Mouse (Mus musculus): ENCODE data around the gene Hsd3b6. TPM values are rescaled to one million over a fixed set of nuclear protein-coding genes. Genes with fewer than 3 reads are reported as not detected.
"Not testable (repeated sequence)": the region's sequence is repeated elsewhere in the genome, so short reads cannot be mapped to it uniquely, and the experiment has no call there.

Gene Hsd3b6
- not detected for total RNA-seq (2021)

DNA sequence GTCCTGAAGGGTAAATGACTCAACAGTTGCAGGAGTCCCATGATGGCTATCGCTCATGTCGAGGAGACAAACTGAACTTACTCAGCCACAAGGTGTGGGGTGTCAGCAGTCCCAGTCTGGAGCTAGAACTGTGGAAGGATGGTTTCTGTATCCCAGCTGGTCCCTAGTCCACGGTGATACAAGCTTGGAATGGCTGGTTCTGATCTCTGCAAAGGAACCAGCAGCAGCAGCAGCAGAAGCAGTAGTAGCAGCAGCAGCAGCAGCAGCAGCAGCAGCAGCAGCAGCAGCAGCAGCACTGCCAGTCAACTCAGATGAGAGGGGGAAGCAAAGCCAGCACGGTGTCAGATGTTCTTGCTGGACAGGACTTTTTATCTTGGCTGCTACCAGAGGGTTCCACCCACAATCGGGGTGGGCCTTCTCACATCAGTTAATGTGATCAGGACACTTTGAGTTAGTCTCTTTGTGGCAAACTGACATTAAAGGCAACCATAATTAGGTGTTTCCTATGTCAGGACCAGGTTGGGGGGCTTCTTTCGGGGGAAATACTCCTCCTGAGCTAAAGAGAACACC, at the start of gene Hsd3b6:
Hsd3b6 (minus strand) TSS at position 343 of the 570 bp plus-strand sequence.
- intact Hi-C loops (cut with DNase I), result no loop called here
- DNase-seq, result no peak

DNA sequence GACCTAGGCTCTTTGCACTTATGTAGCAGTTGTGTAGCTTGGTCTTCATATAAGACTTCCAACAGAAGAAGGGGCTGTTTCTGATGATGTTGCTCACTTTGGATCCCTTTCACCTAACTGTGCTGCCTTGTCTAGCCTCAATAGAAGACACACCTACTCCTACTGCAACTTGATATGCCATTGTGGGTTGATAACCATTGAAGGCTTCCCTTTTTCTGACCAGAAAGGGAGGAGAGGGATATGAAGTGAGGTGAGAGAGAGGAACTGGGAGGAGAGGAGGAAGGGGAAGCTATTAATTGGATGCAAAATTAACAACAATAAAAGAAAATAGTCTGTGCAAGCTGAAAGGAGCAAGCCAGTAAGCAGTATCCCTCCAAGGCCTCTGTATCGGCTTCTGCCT, 48.6 kb upstream of the Hsd3b6 start:
- intact Hi-C loops (cut with DNase I), result no loop called here

DNA sequence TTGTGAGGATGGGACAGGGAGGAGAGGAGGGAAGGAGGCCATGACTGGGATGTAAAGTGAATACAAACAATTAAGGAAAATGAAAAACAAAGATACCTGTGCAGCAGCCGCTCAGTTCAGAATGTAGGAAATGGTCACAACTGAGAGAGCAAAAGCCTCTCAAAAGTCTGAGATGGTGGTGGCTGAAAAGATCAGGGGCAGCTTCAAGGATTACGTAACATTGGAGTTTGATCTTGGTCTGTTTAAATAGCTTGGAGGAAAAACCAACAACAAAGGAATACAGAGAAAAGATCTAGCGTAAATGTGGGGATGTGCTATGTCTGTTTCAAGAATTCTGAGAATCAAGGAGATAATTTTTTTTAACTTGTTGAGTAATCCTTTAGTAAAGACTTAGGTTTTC, 45.3 kb upstream of the Hsd3b6 start, which contains the start of gene Hsd3b1:
Hsd3b1 (minus strand) TSS at position 219 of the 400 bp plus-strand sequence.
- DNase-seq, result no peak
- intact Hi-C loops (cut with DNase I), result no loop called here

More for the DNA sequence above, 48.6 kb upstream of the Hsd3b6 start:
- DNase-seq, result no peak

DNA sequence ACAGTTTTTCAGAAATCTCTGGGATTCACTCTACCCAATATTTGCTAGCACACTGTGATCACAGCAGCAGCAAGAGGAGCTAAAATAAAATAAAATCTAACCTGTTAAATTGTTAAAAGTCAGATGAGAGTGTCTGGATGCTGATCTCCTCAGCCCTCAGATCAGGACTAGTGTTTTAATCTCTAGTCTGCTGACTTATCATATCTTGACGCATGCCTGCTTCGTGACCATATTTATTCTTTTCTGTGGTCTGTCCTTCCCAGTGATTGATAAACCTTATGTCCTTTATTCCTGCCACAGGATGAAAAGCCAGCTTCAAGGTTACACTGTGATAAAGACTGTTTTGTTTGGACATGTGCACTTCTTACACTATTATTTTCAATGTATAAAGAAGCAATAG, 43.8 kb upstream of the Hsd3b6 start:
- intact Hi-C loops (cut with DNase I), result no loop called here
- DNase-seq, result no peak

DNA sequence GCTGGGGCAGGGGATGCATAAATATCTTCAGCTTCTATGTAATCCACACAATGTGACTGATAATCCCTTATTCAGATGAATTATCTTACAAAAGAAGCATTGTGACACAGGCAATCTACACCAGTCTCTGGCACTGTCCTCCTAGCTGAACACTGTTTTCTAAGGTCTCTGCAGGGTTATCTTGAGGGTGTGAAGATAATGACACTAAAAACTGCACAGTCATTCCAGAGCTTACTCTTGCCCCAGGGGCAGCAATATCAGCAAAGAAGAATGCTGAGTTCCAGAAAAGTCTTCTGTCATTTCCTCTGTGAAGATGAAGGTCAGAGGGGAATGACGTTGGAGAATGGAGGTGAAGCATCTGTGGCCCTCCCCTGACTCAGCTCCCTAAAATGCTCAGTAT, 42.6 kb upstream of the Hsd3b6 start:
- no peak for DNase-seq
- intact Hi-C loops (cut with DNase I), result no loop called here

DNA sequence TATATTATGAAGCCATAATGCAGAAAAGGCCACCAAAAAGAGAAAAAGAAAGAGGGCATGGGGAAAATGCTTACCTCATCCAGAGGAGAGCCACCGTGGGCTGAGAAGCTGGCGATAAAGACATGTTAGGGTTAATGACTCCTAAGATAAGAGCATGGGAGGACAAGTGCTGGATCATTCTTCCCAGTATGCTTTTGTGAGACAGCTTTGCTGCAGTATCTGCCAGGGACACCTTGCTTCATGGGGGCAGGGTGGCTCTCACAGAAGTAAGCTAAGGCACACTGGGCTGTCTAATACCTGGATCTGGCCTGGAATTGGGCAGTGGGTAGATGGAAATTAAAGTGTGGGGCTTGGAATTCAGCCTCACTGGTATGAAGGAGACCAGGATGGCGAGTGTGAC, 40.9 kb upstream of the Hsd3b6 start:
- intact Hi-C loops (cut with DNase I), result no loop called here
- no peak for DNase-seq

DNA sequence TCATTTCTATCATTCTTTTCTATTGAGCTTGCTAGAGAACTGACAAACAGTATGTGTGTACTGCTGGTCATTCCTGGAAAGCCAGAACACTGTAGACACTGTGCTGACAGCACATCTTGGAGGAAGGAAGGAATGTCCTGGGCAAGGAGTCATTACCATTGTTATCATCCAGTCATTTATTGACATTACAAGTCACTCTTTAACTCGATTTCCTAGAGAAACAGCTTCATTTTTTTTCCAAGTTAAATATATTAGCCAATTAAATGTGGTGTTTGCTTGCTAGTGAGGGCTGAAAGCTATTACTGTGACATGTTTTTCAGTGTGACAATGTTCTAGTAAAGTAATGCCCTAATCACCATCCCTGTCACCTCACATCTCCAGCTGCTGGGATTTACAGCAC, 39.4 kb upstream of the Hsd3b6 start:
- intact Hi-C loops (cut with DNase I), result no loop called here
- no peak for DNase-seq

DNA sequence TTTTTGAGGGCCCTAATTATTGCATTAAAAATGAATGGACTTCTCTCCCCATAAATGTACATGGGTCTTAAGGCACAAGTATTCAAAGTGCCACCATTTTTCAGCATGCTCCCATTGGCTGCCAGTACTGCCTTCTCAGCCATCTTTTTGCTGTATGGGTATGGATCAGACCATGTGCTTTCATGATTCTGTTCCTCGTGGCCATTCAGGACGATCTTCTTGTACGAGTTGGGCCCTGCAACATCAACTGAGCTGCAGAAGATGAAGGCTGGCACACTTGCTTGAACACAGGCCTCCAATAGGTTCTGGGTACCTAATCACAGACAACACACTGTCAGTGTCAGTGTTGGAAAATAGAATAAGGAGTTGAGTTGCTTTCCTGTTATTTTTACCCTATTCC, 38.8 kb upstream of the Hsd3b6 start:
- intact Hi-C loops (cut with DNase I), result no loop called here
- no peak for DNase-seq

DNA sequence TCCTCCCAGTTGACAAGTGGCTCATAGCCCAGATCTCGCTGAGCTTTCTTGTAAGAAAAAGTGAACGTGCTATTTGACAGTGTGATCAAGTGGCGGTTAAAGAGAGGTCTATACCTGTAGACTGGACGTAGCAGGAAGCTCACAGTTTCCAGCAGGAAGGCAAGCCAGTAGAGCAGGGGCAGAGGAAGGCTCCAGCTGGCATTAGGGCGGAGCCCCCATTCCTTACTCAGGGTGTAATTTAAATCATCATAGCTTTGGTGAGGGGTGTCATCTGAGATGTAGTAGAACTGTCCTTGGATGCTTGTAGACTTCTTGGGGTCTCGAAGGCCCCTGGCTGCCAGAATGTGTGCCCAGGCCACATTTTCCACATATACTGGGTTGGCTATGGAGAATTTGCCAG, 38.4 kb upstream of the Hsd3b6 start:
- no peak for DNase-seq
- intact Hi-C loops (cut with DNase I), result no loop called here

DNA sequence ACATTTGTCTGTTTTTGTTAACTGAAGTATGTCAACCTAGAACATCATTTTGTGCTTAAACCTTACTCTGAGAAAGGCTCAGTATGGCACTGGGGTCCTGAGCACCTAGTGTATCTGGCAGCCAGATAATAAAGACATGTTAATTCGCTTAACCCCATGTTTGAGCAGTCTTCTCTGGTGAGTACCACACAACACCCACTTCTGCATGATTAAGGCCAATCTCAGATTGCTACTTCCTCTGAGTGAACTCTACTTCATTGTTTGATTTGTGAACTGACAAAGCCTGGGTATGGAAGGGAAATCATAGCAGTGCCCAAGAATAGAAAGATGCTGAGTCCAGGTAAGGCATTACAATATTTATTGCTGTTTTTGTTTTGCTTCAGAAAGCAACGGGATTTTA, 37.6 kb upstream of the Hsd3b6 start:
- intact Hi-C loops (cut with DNase I), result no loop called here
- no peak for DNase-seq

DNA sequence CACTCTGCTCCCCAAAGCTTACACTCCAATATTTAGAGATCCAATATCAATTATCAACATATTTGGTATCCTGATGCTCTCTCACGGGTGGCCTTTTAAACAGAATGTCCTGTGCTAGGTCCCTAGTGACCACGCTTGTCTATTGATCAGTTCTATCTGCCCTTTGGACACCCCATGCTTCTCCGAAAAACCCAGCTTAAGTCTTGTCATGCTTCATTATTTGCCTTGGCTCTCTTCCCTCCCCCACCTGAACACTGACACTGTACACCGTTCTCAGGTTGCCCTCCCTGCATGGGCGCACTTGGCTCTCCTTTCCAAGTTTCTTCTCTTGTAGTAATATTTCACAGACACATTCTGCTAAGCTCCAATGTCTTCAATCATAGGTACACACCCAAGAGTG, 36.0 kb upstream of the Hsd3b6 start:
- intact Hi-C loops (cut with DNase I), result no loop called here

DNA sequence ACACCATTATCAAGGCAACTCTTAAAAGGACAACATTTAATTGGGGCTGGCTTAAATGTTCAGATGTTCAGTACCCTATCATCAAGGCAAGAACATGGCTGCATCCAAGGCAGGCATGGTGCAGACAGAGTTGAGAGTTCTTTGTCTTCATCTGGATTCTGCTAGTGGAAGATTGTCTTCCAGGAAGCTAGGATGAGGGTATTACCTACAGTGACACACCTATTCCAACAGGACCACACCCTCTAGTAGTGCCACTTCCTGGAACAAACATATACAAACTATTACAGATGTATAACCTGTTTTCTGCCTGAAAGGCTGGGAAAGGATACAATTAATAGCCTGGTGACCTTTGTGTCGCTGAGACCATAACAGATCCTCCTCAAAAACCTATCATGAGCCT, 34.7 kb upstream of the Hsd3b6 start:
- no peak for DNase-seq
- intact Hi-C loops (cut with DNase I), result no loop called here

More for the DNA sequence above, 36.0 kb upstream of the Hsd3b6 start:
- no peak for DNase-seq

DNA sequence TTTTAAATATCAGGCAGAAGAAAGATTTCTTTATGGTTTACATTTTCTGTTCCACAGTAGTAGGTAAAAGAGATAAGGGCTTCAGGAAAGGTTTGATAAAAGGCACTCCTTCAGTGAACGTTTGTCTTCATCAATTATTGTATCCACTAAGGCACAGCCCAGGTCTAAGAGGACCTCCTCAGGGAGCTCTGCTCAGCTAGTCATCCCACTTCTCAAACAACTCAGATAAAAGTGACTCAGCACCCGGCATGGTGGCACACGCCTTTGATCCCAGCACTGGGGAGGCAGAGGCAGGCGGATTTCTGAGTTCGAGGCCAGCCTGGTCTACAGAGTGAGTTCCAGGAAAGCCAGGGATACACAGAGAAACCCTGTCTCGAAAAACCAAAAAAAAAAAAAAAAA, 1.6 kb downstream of the Hsd3b6 start:
- DNase-seq; intact Hi-C loops (cut with DNase I): not testable (repeated sequence)

DNA sequence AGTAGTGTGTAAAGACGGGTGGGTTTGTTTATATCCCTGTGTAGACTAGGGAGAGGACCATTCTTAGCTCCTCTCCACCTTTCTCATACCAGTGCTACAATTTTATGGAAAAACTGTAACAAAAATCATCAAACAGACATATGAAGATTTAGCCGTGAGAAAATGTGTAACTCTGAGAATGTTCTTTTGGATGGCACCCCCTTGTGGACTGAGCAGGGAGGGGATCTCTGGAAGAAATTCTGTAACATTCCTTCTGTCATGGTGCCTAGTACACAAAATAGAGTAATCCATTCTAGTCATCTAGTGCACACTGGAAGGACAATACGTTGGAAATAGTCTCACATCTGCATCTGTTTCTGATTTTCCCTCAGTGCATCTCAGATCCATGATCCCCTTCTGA, 9.2 kb downstream of the Hsd3b6 start:
- DNase-seq; intact Hi-C loops (cut with DNase I): not testable (repeated sequence)

DNA sequence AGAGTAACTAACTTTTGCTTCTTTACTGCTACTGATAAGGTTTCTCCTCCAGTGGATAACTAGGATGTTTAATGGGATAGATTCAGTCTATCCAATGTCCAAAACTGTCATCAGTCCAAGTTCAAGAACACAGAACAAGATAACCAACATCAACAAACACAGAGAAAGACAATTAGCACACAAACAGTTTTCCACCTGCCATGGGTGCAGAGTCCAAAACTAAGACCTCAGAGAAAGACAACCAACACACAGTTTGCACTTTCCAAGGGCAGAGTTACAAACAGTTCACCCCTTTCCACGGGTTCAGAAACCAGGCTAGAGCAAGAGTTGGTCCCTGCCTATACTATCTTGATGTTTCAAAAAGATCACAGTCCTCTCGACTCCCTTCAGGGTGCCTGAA, 27.7 kb downstream of the Hsd3b6 start:
- no peak for DNase-seq
- intact Hi-C loops (cut with DNase I), result no loop called here

DNA sequence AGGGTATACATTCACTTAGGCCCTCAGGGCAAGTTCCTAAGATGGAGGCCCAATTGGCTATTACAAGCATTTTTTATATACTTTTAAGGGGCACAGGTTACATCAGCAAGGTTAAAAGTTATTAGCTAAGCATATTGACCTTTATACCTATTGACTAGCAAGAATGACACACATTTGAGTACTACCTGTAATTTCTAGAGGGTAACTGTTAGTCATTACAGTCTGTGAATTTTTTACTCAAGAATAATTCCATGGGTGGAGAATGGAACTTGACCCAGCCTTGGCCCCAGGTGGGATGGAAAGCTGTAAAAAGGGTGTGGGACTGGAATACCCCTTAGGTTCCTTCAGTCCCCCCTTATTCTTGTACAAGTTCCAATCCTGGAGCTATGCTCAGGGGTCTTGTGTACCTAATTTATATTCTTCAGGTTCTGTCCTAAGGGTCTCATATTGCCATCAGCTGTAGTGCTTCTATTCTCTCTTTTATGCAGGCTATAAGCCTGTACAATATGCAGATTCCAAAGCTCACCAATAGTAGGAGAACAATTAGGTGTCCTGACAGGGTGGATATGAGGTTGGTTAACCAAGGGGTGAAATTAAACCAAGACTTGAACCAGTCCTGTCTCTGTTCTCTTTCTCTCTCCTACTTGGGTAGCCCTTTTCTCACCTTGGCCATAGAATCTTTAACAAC, 31.9 kb downstream of the Hsd3b6 start:
- DNase-seq, result no peak
- intact Hi-C loops (cut with DNase I), result no loop called here

DNA sequence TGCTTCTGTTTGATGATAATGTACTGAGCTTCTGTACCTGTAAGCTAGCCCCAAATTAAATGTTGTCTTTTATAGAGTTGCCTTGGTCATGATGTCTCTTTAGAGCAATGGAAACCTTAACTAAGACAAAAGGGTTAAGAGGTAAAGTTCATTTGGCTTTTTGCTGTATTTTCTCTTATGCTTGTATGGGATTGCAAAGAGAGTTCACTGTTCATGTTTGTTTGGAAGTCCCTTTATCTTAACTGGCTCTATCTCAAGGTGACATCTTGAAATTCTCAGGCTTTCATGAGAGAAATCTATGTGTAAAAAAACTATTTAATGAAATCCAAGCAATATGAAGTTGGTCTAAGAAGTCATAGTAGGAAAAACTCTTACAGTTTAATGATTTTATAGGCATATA, 33.3 kb downstream of the Hsd3b6 start:
- intact Hi-C loops (cut with DNase I), result no loop called here
- DNase-seq, result no peak

DNA sequence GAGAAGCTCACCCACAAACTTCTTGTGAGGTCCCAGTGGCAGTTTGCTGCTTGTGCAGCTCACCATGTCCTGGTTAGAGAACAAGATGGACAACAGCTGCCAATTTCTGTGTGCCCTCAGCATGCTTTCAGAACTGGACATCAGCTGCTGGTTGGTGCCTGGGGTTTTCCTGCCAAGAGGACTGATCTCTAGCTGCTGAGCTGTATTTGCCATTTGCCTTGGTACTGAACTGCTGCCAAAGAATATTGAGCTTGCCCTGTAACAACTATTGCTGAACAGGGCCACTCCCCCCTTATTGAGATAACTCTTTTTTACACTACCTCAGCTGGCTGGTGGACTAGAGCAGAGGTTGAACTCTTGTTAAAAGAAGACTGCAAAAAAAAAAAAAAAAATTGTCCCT, 50.1 kb downstream of the Hsd3b6 start:
- DNase-seq, result peak; percentile 7 to 13
- intact Hi-C loops (cut with DNase I), result no loop called here

DNA sequence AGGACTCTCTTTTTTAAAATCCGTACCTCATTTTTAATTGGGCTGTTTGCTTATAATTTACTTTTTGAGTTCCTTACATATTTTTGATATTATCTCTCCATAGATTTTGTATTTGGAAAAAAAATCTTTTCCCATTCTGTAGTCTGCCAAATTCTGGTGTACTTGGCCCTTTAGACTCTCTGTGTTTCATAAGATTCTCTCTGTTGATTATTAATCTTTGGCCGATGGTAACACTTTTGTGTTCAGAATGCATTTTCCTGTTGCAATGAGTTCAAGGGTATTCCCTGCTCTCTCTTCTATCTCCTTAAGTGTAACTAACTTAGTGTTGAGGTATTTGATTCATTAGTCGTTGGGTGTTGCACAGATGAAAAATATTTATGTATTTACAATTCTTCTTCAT, 57.4 kb downstream of the Hsd3b6 start:
- intact Hi-C loops (cut with DNase I), result no loop called here
- no peak for DNase-seq
